Mouse (Mus musculus) urinary bladder, postnatal 25 days (tissue): ENCODE measurements around the gene Epb41l1.

Source experiments
- DNase-seq: peaks from one replicate; pipeline ENCODE4 v3.0.0; 2022; ENCODE audit warnings: low spot score

Epb41l1 gene

GRCm38 (mm10) chr2:156425618-156426017 is 4.9 kb downstream of the Epb41l1 start:
- no peak for DNase-seq

GRCm38 (mm10) chr2:156426151-156426550 is 5.4 kb downstream of the Epb41l1 start:
- no peak for DNase-seq

DNA sequence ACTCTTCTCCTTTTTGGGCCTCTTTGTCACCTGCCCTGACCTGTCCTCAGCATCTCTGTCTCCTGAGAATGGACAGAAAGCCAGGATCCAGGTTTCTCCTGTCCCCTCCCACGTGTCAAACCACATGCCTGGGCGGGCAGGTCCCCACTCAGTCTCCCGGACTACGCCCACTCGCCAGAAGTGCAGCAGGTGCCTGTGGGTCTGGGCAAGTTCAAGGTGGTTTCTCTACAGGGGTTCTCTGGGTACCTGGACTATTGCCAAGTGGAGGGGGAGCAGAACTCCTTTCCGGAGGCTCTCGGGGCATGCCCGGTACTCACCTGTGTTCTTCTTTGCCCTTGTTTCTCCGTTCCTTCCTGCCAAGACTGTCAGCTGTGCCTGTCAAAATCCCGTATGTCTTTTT is 9.1 kb downstream of the Epb41l1 start:
- DNase-seq: no peak

GRCm38 (mm10) chr2:156430326-156430725 is 9.6 kb downstream of the Epb41l1 start:
- DNase-seq: no peak

DNA sequence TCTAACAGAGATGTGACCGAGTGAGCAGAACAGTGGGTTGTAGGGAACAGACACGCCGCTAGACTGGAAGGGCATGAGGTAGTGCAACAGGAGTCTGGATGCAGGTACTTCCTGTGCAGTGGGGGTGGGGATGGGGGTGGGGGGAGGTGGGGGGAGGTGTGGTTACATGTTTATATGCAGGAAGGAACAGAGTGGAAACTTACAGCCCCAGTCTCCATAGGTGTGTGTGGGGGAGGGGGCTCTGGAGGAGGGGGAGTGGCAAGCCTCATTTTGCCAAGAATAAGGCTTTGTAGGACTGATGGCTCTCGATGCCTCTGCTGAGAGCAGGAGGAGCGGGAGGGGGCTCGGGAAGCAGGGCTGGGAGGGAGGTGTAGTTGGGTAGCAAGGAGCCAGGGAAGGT is 10.7 kb downstream of the Epb41l1 start:
- no peak for DNase-seq

GRCm38 (mm10) chr2:156432086-156432485 is 11.4 kb downstream of the Epb41l1 start:
- no peak for DNase-seq

- DNase-seq: no peak
These were observed 12.5 kb downstream of the Epb41l1 start for GRCm38 (mm10) chr2:156432874-156433868.

DNA sequence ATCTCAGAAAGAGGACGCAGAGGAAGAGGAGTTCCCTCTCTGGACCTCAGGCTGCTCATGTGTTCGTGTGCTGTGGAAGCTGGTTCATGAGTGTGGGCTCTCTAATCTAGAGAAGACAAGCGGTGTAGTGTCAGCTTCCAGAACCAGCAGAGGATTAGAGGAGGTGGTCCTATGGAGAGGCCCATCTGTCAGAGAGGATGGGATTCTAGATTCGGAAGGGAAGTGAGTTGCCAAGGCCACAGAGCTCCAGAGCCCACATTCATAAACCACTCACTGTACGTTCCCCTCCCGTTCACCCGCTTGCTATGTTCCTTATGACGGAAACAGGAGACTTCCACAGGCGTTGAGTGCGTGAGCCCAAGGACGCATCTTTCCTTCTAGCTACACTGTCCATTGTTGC is 16.9 kb downstream of the Epb41l1 start:
- DNase-seq: no peak

DNA sequence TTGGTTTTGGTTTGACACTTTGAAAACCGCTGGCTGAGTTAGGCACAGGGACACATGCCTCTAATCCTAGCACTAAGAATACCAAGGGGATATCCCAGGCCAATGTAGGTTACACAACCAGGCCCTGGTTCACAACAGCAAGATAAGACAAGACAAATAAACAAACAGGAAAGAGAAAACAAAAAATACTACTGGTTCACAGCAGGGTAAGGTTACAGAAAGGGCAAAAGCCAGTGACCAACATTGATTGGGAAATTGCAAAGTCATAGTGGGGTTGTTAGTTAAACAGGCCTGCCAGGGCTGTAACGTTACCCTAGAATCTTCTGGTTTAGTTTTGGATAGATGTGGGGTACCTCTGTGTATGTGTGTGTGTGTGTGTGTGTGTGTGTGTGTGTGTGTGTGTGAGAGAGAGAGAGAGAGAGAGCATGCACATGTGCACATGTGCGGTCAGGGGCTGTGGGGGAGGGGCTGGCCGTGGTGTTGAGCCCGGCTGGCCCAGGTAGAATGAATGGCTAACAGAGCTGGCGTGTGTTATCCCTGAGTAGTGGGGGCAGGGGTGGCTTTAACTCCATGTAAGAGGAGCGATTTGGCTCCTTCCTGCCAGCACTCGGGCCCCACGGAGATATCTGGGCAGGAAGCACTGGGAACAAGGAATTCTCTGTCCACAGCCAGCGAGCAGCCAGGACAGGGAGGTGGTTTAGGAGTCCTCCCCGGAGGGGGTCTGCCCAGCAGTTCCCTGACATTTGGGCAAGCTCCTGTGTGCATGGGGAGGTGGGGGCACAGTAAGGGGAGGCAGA is 19.2 kb downstream of the Epb41l1 start:
- no peak for DNase-seq

DNA sequence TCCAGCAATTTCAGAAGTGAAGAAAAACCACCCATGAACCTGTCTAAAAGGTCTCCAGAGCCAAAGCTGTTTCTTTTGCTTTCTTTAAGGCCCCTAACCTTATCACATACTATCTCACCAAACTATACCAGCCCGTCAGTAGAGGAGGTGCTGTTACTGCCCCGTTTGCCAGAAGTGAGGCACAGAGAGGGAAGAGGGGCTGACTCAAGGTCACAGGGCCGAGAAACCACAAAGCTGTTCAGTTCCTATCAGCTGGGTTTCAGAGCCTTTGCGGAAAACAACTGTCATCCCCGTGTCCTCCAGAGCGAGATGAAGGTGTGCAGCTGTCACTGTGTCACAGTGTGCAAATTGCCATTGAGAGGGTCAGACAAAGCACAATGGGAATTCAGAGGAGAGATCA is 21.2 kb downstream of the Epb41l1 start:
- no peak for DNase-seq

- DNase-seq: no peak
These were observed 22.6 kb downstream of the Epb41l1 start for GRCm38 (mm10) chr2:156443323-156443722.

DNA sequence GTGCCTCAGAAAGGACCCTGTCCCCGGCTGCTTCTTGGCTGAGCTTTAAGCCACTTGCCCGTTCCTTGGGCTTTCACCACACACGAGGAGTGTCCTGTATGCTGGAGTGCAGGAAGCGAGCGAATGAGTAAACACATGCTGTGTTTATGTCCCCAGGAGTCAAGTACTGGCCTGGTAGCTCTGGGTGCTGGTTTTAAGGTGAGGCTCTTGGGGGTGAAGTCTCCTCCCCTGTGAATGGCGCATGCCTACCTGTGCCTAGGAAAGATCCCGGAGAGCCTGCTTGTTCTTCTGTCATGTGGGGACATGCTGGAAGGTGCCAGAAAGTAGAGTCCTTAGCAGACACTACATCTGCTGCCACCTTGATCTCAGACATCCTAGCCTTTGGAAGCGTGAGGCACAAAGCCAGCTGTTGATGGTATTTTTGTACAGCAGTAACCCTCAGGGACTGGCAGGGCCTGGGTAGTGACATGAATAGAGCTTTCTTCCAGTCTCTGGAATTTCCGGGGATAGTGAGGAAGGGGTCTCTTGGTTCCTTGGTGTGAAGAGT is 25.9 kb downstream of the Epb41l1 start:
- no peak for DNase-seq

- peak; percentile 73 for DNase-seq
These were observed 26.9 kb downstream of the Epb41l1 start for GRCm38 (mm10) chr2:156447413-156448295.

DNA sequence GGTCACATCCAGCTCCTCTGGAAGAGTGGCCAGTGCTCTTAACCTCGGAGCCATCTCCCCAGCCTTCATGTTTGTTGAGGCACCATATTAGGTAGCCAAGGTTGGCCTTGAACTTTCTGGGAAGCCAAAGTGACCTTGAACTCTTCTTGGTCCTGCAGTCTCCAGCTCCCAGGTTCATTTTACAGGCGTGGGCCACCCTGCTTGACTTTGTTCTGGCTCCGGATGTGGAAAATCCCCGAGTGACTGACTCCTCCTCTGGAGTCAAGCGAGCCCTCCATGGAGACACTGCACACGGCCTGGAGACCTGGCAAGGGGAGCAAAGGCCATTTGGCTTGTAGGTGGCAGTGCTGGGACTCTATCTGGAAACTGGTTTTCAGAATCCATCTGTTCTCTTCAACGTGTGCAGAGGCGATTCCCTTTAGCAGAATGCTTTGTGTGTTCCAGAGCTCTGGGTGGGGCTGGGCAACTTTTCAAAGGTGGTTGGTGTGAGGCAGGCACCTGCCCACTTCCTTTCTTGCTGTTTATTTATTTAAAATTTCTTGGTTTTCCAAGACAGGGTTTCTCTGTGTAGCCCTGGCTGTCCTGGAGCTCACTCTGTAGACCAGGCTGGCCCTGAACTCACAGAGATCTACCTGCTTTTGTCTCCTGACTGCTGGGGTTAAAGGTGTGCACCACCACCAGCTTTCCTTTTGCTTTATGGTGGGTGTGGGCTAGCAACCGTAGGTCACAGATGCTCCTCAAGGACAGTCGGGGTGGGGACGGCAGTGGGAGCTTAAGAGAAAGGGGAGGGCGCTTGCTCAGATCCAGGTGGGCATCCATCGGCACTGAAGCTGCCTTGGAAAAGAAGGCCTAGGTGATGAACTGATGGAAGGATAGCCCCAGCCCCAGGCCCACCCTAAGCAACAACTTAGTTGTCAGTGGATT is 30.8 kb downstream of the Epb41l1 start:
- DNase-seq: no peak

DNA sequence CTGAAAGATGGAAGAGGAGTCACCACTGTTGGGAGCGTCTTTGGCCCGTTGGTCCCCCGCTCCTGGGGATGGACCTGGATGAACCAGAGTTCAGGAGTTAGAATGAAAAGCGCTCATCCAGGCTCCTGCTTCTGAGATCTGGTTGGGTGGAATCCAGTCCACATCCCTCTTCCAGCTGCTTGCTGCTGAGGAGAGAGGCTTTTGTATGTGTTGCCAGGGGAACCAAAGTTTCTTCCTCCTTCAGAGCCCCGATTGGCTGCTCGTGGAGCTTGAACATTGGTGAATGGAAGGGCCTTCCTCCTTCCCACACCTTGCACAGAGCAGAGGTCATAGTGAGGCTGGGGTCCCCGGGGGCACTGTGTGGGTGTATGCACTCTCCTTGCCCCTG is 31.4 kb downstream of the Epb41l1 start:
- no peak for DNase-seq

DNA sequence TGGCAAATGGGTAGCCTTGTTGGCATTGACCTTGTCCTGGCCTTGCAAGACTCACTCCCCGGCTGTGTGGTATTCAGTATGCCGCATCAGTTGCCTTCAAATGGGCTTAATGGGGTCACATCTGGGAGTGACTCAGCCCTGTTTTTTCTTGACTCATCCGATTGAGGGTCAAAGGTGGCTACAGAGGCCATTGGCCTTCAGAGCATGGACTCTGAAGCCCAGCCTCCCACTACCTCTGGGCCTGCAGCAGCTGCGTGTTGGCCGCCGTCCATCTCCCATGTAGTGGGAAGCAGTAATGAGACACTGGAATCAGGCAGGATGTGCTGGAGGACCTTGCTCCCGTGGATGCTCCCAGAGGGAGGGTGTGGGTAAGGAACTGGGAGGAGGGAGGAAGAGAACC is 33.1 kb downstream of the Epb41l1 start:
- no peak for DNase-seq

- DNase-seq: no peak
These were observed 34.9 kb downstream of the Epb41l1 start for GRCm38 (mm10) chr2:156455508-156456108.

DNA sequence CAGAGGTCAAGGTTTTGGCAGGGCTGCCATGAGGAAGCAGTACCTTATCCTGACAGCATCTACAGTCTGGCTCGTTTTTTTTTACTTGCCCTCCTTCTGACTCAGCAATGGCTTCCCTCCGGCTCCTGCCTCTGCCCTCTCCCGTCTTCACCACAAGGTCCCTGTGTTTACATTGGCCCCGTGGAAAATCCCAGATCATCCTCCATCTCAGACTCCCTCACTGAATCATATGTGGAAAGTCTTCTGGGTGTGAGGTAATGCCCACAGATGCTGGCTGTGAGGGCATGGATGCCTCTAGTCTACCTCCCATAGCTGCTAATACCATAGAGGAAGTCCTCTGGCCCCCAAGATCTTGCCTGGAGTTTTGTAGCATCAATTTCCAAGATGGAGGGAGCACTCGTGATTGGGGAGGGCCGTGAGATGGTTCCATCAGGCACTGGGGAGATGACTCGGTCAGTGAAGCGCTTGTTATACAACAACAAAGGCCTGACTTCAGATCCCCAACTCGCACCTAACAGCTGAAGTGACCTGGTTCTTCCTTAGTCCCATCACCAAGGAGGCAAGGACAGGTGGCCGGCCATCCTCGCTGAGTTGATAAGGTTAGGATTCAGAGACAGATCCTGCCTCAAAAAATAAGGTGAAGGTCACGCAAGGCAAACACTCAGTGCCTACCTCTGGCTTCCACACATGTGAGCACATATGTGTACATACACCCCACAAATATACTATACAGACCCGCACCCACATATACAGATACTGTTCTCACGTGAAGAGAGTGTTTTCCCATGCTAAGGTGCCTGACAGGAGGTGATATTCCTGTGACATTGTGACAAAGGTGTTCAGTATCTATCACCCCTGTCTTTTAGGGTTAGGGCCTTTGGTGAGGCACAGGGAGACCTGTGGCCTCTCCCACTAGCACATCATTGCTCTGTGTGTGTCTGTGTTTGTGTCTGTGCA is 36.0 kb downstream of the Epb41l1 start:
- DNase-seq: no peak

DNA sequence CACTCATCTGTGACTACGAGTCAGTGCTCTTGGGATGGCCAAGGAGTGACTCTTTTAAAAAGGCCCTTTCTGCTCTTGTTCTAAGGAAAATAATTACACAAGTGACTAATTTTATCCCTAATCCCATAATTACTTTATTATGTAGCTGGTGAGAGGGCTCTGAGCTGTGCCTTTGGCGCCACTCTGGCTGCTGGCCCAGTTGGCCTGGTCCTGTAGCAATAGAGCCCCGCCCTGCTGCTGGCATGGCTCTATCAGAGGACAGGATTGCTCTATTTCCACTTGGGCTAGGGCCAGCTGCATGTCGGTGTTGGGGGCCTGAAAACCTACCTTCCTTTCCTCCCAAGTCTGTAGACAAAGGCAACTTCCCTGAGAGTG is 36.6 kb downstream of the Epb41l1 start:
- no peak for DNase-seq
